Mouse (Mus musculus) heart, postnatal 14 days (tissue): ENCODE measurements around the gene Kars. TPM values are rescaled to one million over a fixed set of nuclear protein-coding genes. Genes with fewer than 3 reads are reported as not detected.

Experiments used
- DNase-seq, 2 experiments: peaks; one replicate each; pipeline ENCODE4 v3.0.0; 2021 to 2022
- intact Hi-C: fragments of 180-260 bp; cut with DNase I; formaldehyde crosslinking; loops from one replicate; pipeline ENCODE4 v1.15.1; 2025
- long read RNA-seq, 2 experiments: library from polyadenylated mRNA; stranded (forward); transcript quantifications; one replicate each; pipeline ENCODE4 v2.0.0; 2021
- total RNA-seq, 2 experiments: library from RNA; stranded (reverse); gene quantifications; 2 replicates each; pipeline ENCODE4 v1.2.3; 2021

The Kars gene
- total RNA-seq = 10 to 100 TPM; 84.1 to 85.3 TPM
- long read RNA-seq, experiment 1, transcript Kars-202 (15 exons, 2,131 nt) = minor isoform, 15 of 78 reads
- long read RNA-seq, experiment 1, transcript Kars-201 (14 exons, 2,008 nt) = major isoform, 54 of 78 reads
- long read RNA-seq, experiment 1, partial matches to known transcripts = 9 of 78 reads
- long read RNA-seq, experiment 1, other reads (novel, unspliced or antisense) = 0 of 78 reads
- long read RNA-seq, experiment 2, transcript Kars-202 (15 exons, 2,131 nt) = minor isoform, 9 of 71 reads
- long read RNA-seq, experiment 2, transcript Kars-203 (16 exons, 2,189 nt) = minor isoform, 5 of 71 reads
- long read RNA-seq, experiment 2, transcript Kars-201 (14 exons, 2,008 nt) = major isoform, 41 of 71 reads
- long read RNA-seq, experiment 2, partial matches to known transcripts = 14 of 71 reads
- long read RNA-seq, experiment 2, other reads (novel, unspliced or antisense) = 2 of 71 reads

DNA sequence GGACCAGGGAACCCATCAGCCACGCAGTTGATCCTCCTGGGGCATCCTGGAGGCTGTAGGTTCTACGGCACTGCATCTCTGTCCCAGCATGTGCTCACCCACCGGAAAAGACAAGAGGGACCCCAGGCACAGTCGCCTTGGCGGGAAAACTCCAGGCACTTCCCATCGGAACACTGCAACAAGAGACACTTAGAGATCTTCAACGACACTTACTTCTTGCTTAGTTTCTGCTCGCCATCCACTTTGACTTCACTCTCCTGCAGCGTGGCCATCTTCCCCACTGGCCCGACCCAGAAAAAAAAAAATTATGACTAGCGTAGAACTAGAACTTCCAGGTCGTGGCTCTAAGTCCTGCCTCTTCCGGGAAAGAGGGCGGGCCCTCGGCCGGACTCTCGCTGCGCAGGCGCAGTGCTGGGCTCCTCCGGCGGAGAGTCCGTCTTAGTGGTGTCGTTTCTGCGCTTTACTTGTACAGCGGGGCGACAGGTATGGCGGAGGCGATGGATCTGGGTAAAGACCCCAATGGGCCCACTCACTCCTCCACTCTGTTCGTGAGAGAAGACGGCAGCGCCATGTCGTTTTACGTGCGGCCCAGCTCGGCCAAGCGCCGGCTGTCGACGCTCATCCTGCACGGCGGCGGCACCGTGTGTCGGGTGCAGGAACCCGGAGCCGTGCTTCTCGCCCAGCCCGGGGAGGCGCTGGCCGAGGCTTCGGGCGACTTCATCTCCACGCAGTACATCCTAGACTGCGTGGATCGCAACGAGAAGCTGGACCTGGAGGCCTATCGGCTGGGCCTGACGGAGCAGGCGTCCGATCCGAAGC, at the start of gene Kars, which contains the start of gene Terf2ip:
Kars (minus strand) TSS at position 327 of the 819 bp plus-strand sequence.
Terf2ip (plus strand) TSS at position 402 of the 819 bp plus-strand sequence.
- DNase-seq = peak; percentile 95
- intact Hi-C loops = no loop called here

DNA sequence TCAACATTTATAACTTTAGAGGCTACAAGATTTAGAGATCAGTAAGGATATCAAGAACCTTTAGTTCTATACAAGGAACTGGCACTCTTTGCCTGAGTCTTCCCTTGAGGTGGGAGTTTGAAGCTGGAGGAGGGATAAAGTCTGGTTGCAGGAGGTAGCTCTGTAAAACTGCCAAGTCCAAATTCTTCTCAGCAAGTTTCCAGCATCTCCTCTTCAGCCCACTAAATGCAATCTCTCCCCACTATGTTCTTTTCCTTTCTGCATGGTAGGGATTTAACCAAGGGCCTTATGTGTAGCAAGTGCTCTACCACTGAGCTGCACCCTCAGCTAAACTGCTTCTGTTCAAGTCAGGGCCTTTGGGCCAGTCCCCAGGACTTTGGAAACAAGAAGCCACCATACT, 43.3 kb upstream of the Kars start:
- intact Hi-C loops = no loop called here
- no peak for DNase-seq

DNA sequence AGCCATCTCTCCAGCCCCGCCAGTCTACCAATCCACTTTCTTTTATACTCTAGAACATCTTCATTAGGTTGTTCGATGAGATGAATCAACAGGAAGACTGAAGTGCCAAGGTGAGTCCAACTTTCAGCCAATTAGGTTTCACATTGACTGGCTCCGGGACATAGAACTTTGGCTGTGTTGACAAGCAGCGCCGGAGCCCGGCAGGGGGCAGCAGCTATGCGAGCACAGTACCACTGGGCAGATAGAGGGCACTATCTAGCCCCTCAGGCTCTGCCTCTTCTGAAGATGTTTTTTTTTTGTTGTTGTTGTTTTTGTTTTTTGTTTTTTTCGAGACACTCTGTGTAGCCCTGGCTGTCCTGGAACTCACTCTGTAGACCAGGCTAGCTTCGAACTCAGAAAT, 40.4 kb upstream of the Kars start:
- no peak for DNase-seq
- intact Hi-C loops = no loop called here

DNA sequence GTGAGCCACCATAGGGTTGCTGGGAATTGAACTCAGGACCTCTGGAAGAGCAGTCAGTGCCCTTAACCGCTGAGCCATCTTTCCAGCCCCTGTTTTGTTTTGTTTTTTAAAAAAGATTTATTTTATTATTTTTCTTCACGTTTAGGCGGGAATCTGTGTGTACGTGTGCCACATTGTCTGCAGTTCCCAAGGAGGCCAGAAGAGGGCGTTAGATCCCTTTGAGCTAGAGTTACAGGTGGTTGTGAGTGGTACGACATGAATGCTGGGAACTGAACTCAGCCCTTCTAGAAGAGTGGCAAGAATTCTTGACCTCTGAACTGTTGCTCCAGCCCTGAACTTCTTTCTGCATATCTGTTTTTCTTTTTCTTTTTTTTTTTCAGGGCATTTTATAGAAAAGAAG, 38.9 kb upstream of the Kars start:
- intact Hi-C loops = loop anchor here (5.0 kb wide), 2 partner anchors 927 to 1582 kb away; no protein-coding TSS in a partner anchor
- DNase-seq = no peak

DNA sequence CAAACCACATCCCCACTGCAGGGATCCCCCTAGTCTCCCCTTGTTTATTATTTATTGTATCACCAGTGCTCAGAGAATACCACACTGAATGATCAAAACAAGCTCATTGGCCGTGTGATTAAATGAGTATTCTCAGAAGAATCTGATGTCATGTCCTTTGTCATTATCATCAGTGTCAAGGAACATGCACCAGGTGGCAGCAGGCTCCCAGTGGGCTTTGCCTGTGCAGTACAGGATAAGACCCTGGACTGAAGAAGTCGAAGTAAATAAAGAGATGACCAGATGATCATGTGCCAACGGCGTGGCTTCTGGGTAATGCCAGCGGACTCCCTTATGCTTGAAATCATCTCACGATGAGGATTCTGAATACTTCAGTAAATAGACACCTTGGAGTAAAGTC, 37.2 kb upstream of the Kars start:
- intact Hi-C loops = loop anchor here (5.0 kb wide), 2 partner anchors 929 to 1584 kb away; no protein-coding TSS in a partner anchor
- DNase-seq = no peak

DNA sequence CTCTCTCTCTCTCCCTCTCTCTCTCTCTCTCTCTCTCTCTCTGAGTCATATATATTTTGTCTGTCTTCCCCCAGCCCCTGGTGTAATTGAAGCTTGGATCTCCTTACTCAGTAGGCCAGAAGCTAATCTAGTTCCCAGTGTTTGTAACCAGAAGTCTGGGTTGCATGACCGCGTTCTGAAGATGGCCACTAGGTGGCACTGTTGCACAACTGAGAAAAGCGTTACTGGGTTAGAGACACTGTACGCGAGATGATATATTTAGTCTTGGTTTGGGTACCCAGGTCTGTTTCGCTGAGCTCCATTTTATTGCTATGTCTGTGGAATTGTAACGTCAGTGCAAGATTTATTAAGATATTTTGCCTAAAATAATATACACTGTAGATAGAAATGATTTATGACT, 34.8 kb upstream of the Kars start:
- peak; percentile 74 to 86 for DNase-seq
- intact Hi-C loops = loop anchor here (5.0 kb wide), 2 partner anchors 931 to 1586 kb away; no protein-coding TSS in a partner anchor

DNA sequence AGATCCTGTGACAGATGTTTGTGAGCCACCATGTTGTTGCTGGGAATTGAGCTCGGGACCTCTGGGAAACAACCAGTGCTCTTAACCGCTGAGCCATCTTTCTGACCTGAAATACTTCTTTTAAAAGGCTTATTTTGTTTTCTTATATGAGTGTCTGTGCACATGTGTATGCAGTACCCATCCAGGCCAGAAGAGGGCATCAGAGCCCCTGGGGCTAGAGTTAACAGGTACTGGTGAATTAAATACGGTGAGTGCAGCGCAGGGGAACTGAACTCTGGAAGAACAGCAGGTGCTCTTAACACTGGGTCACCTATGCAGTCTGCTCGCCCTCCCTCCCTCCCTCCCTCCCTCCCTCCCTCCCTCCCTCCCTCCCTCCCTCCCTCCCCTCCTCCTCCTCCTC, 34.1 kb upstream of the Kars start:
- DNase-seq = no peak
- intact Hi-C loops = loop anchor here (5.0 kb wide), 2 partner anchors 932 to 1587 kb away; no protein-coding TSS in a partner anchor

DNA sequence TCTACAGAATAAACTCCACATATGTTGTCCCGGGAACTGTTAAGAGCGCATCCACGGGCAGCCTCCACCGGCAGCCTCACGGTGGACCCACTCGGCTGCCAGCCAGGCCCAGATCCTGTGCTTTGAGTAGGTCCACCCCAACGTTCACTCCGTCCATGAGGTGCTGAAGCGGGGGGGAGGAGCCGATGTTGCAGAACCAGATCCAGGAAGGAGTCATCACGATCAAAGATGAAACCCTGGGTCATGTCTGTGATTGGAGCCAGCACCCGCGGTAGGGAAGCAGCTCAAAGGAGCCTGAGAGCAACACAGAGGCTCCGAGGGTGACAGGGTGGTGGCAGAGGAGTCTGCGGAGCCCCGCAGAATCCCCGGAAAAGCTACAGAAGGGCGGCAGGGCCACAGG, 26.4 kb upstream of the Kars start:
- intact Hi-C loops = no loop called here
- DNase-seq = no peak

DNA sequence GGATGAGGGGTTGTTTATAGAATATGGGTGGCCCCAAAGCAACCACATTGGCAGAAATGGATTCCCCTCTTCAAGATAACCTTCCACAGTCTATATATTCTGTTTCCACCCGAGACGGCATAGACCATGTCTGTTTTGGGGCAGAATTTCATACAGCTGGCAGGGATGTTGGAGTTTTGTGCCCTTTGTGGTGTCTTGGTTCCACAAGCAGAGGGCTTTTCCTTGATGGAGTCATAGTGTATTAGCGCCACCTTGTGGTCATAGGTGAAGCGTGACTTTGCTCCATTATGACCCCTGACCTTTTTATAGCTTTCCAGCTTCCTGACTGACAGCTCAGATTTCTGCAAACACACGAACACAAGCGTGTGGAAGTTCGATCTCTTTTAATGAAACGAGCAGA, 23.5 kb upstream of the Kars start:
- peak; percentile 13 to 54 for DNase-seq
- intact Hi-C loops = no loop called here

DNA sequence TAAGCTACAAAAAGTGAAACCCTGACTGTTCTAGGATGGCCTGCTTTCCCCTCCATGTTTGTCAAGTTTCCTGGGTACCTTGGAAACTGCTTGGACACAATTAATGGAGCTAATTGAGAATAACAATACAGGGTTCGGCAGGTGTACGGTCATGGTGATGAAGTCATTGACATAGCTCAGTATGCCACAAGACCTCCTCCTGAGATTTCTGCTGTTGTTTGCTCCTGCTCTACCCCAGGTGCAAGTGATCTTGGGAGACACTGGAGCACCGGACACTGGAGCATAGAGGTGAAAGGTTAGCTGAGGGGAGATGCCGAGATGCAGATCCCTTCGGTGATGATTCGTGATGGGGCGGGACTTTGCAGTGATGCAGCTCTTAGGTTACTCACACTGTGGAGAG, 21.9 kb upstream of the Kars start:
- intact Hi-C loops = loop anchor here (2.0 kb wide), 1 partner anchor 152 kb away; no protein-coding TSS in a partner anchor

DNA sequence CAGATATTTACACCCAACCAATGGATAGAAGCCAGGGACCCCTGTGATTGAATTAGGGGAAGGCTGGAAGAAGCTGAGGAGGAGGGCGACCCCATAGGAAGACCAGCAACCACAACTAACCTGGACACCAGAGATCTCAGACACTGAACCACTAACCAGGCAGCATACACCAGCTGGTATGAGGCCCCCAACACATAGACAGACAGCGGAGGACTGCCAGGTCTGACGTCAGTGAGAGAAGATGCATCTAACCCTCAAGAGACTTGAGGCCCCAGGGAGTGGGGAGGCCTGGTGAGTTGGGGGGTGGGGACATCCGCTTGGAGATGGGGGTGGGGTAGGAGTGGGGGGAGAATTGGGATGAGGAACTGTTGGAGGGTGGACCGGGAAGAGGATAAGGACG, 19.5 kb upstream of the Kars start:
- intact Hi-C loops = no loop called here
- DNase-seq = no peak

More for the DNA sequence above, 21.9 kb upstream of the Kars start:
- no peak for DNase-seq

DNA sequence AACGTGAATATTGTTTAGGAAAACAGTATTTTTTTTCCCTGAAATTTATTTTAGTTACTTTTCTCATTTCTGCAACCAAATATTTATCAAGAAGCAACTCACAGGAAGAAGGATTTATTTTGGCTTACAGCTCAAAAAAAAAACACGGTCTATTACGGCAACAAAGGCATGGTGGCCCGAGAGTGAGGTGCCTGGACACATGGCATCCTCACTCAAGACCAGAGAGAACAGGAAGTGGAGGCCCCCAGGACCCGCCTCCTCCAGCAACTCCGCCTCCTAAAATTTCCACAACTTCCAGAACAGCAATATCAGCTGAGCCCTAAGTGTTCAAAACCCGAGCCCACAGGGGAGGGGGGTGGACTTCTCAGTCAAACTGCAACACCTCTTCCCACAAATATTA, 18.3 kb upstream of the Kars start:
- intact Hi-C loops = no loop called here
- no peak for DNase-seq

DNA sequence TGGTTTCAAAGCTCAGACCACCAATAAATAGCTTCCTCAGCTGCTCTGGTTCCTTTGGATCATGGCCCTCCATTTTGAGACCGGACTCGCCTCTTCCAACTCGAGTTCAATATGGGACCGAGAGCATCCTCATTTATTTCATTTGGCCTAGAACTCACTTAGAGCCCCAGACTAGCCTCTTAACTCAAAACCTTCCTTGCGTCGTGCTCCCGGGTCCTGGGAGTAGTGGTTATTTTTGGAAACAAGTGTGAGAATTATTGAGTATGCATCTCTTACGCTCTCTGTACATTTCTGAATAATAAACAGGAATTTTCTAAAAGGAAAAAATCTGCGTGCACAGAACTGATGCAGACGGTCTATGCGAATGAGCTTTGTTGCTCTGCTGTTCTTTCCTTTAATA, 3.8 kb upstream of the Kars start, which contains the start of gene Gm6793:
Gm6793 (minus strand) TSS at position 101 of the 400 bp plus-strand sequence.
- intact Hi-C loops = no loop called here
- no peak for DNase-seq

DNA sequence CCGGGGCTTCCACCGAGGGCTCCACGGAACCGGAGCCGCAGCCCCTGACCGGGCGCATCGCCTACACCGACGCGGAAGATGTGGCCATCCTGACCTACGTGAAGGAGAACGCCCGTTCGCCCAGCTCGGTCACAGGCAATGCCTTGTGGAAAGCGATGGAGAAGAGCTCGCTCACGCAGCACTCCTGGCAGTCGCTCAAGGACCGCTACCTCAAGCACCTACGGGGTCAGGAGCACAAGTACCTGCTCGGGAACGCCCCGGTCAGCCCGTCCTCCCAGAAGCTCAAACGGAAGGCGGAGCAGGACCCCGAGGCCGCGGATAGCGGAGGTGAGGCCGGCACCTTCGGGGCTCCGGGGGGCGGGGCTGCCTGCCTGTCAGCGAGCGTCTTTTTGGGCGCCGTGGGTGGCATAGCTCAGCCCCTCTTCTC, 706 bp upstream of the Kars start:
- intact Hi-C loops = no loop called here
- DNase-seq = peak; percentile 26 to 35

DNA sequence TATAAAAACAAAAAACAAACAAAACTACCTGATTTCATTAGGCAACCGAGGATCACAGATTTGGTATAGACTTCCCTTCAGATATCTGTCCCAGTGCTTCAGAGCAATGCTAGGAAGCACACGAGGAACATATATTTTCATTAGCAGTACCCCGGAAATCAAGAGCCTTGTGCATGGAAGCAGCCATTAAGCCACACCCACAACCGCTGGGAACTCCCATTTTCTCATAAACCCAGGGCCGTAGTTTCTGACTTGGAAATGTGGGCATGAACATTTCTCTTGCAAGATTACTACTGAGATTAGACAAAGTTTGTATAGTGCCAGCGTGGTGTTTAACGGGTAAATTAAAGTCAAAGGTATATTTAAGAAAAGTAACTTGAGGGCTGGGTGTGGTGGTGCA, 1.6 kb downstream of the Kars start:
- no peak for DNase-seq
- intact Hi-C loops = no loop called here

DNA sequence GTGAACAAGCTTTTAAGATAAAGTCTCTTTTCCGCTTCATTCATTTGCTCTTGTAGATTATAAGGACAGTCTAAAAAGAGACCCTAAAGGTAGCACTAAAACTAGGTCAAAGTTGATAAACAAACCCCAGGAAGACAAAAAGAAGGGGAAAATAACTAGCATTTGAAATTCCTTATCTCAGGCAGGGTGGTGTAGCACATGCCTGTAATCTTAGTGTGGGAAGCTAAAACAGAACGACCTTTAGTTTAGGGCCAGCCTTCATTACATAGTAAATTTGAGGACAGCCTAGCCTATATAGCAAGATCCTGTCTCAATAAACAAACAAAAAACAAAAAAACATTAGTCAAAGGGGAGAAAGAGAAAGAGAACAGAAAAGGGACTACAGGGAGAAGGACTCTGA, 3.5 kb downstream of the Kars start:
- intact Hi-C loops = no loop called here
- DNase-seq = no peak

DNA sequence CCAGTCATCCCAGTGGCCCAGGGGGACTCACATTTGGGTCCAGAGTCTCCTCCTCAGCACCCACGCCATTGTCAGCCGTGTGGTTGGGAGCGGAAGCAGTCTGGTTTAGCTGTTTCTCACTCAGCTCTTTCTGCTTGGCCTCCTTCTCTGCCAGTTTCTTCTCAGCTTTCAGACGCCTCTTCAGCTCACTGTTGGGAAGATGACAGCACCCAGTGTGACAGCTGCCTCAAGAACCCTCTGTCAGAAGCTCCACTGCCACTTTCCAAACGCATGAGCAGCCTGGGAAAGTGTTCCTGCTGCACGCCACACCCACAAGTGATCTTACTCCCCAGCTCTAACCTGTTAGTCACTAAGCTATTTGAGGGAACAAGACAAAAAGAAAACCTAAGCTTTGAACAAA, 5.5 kb downstream of the Kars start:
- DNase-seq = no peak
- intact Hi-C loops = no loop called here

DNA sequence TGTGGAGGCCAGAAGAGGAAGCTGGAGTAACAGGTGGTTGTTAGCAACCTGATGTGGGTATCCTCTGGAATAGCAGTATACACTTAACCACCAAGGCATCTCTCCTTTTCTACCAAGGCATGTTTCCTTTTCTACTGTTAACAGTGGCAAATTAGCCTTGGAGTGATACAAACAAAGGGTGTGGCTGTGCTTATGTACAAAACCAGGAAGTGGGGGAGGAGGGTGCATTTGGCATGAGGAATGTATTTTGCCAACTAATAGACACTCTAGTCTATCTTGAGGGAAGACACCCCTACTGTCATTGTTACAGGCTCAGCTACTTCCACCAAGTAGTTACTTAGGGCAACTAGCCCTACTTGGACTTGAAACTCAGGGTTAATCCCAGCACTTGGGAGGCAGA, 6.4 kb downstream of the Kars start:
- intact Hi-C loops = no loop called here
- no peak for DNase-seq

DNA sequence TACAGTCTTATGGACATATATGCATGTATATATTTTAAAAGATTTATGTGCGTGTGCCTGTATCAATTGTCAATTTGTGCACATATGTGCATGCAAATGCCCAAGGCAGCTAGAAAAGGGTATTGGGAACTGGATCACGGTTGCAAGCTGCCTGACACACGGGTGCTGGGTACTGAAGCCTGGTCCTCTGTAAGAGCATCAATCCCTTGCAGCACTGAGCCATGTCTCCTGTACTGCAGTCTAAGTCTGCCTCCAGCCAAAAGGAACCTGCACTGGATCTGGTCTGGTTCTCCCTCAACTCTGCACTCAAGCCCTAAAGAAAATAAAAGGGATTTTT, 18.5 kb downstream of the Kars start:
- intact Hi-C loops = loop anchor here (2.0 kb wide), 1 partner anchor 52 kb away; the partner anchor contains the start of gene Gabarapl2
- DNase-seq = no peak

DNA sequence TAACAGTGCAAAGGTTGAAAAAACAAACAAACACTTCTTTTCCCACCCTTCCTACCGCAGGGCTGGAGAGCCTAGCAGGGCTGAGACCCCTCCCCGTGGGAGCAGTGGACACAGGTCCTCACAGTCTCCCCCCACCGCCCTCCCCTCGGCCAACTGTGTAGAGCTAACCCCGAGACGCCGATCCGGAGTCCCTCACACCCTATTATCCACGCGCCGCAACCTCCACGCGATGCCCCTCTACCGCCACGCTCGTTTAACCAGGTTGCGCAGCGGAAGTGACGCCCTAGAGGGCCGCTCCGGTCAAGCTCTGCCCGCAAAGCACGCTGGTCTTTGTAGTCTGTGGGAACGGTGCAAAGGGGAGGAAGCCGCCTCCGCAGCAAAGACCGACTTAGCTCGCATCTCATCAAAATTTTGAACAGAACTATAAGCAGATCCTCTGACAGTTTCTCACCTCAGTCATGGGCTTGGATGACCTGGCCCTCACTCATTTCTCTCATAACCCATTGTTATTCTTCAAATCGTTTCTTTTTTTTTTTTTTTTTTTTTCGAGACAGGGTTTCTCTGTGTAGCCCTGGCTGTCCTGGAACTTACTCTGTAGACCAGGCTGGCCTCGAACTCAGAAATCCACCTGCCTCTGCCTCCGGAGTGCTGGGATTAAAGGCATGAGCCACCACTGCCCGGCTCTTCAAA, 19.0 kb downstream of the Kars start, which contains the start of gene Adat1:
Adat1 (minus strand) TSS at position 290 of the 690 bp plus-strand sequence.
- intact Hi-C loops = loop anchor here (2.0 kb wide), 1 partner anchor 51 kb away; the partner anchor contains the start of gene Gabarapl2
- DNase-seq = peak; percentile 81 to 89
